ENCODE assay signal across 8 mouse cellular contexts in the genomic region with DNA sequence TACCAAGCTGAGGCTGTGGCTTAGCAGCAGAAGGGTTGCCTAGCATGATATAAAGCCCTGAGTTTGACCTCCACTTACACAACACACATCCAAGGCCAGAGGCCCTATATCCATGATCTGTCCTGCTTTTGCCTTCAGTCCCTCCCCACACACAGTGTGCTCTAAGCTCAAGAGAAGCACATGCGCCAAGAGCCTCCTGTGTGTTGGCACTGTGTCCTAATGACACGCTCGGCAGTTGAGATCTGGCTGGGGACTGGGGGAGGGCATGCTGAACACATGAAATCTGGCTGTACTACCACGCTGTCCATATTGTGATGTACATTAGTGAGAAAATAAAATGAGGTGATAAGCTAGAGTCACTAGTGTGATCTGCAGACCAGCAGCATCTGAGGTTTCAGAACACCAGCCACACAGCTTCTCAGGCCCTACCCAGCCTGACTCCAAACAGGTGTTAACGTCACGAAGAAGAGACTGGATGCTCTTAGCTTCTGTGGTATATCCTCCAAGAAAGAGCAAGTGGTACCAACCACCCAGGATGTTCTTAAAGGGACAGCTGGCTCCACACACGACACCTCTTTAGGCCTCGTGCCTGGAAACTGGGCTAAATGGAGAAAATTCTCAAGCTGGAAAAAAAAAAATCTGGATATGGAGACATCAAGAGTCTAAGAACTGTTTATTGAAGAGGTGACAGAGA. TPM values are rescaled to one million over a fixed set of nuclear protein-coding genes. Genes with fewer than 3 reads are reported as not detected.
DNase-seq lines count a peak whose midpoint lies in the region.

No protein-coding gene starts in this region.

- peak; percentile 81 to 91 for DNase-seq in adrenal gland, adult (ENCODE audit: inconsistent age in 2 of 2, low spot score in 1 of 2)
- no peak for DNase-seq in adrenal gland, postnatal 4 days (ENCODE audit: low spot score in 2 of 2)
- peak; percentile 81 for DNase-seq in left cerebral cortex, postnatal 4 days
- no peak for DNase-seq in left cerebral cortex, adult 11 months (ENCODE audit: low spot score)
- DNase-seq in cerebellum, adult 11-12 months: peak; percentile 78
- DNase-seq in layer of hippocampus, adult 9-11 months: peak; percentile 54
- no peak for DNase-seq in right cerebral cortex, postnatal 4 days
- no peak for DNase-seq in thymus, postnatal 4 days

- intact Hi-C loops in left cerebral cortex, postnatal 4 days (cut with DNase I): no loop called here

RNA-seq across cellular contexts. Expression of gene Thrsp, which starts 3.6 kb away (rescaled TPM):
- total RNA-seq in adrenal gland, postnatal 4 days (2021): 10 to 100 TPM; 36.9 to 51.7 TPM
- 1 to 10 TPM; 2.4 to 2.6 TPM for total RNA-seq in left cerebral cortex, postnatal 4 days (2021)

RNA-seq across cellular contexts. Expression of gene Ndufc2, which starts 21.3 kb away (rescaled TPM):
- total RNA-seq in adrenal gland, postnatal 4 days (2021): 100 to 1,000 TPM; 314 to 350 TPM
- total RNA-seq in left cerebral cortex, postnatal 4 days (2021): 100 to 1,000 TPM; 249 to 255 TPM

RNA-seq across cellular contexts. Expression of gene Kctd14, which starts 30.0 kb away (rescaled TPM):
- 1 to 10 TPM; 3.6 to 4.5 TPM for total RNA-seq in adrenal gland, postnatal 4 days (2021)
- total RNA-seq in left cerebral cortex, postnatal 4 days (2021): 1 to 10 TPM in 1 of 2 experiments, under 1 TPM in 1; 0.93 to 1.1 TPM

RNA-seq across cellular contexts. Expression of gene Alg8, which starts 49.7 kb away (rescaled TPM):
- total RNA-seq in adrenal gland, postnatal 4 days (2021): 10 to 100 TPM; 19.3 to 20.3 TPM
- total RNA-seq in left cerebral cortex, postnatal 4 days (2021): 10 to 100 TPM in 1 of 2 experiments, 1 to 10 TPM in 1; 9.4 to 12.4 TPM

RNA-seq across cellular contexts. Expression of gene Ints4, which starts 59.7 kb away (rescaled TPM):
- 10 to 100 TPM; 64.5 to 68.4 TPM for total RNA-seq in adrenal gland, postnatal 4 days (2021)
- 10 to 100 TPM; 31.8 to 34.8 TPM for total RNA-seq in left cerebral cortex, postnatal 4 days (2021)

Comparison
In these comparisons a context has a peak if more than half of its experiments do, and no peak if none do; other contexts are left out.
1. DNase-seq: peak in adrenal gland, adult (2 of 2), left cerebral cortex, postnatal 4 days (single experiment), cerebellum, adult 11-12 months (single experiment) and layer of hippocampus, adult 9-11 months (single experiment); none in adrenal gland, postnatal 4 days (0 of 2), left cerebral cortex, adult 11 months (single experiment), right cerebral cortex, postnatal 4 days (single experiment) and thymus, postnatal 4 days (single experiment).
2. RNA of gene Thrsp, which starts 3.6 kb away (total RNA-seq): 36.9 to 51.7 TPM in adrenal gland, postnatal 4 days; 2.4 to 2.6 TPM in left cerebral cortex, postnatal 4 days; every median in the first group is over 10 times any median in the second.